Mouse (Mus musculus) neural tube, embryonic 15.5 days (tissue): ENCODE results near the gene Gpr87. TPM values are rescaled to one million over a fixed set of nuclear protein-coding genes. Genes with fewer than 3 reads are reported as not detected.

Source experiments
- ATAC-seq: fragments of 200-750 bp; cut with Nextera tagmentation; 2 replicates; pipeline ENCODE4 v1.8.0; 2017; ENCODE audit warnings: mild to moderate bottlenecking, moderate TSS enrichment, moderate library complexity; ENCODE audit not compliant: low FRiP score
- H3K27ac ChIP-seq: fragments of 300-500 bp; sonication (generic); replicated peaks from 2 replicates; pipeline ENCODE4 v1.5.1; 2015; ENCODE audit warnings: mild to moderate bottlenecking, inconsistent platforms
- H3K27me3 ChIP-seq: fragments of 300-500 bp; sonication (generic); replicated peaks from 2 replicates; pipeline ENCODE4 v1.6.1; 2015; ENCODE audit warnings: inconsistent platforms
- H3K36me3 ChIP-seq: fragments of 300-500 bp; sonication (generic); 2 replicates; pipeline ENCODE4 v1.6.1; 2015; ENCODE audit warnings: inconsistent platforms
- H3K4me1 ChIP-seq: fragments of 300-500 bp; sonication (generic); 2 replicates; pipeline ENCODE4 v1.6.1; 2015; ENCODE audit warnings: inconsistent platforms
- H3K4me2 ChIP-seq: fragments of 300-500 bp; sonication (generic); 2 replicates; pipeline ENCODE4 v1.6.1; 2015; ENCODE audit warnings: inconsistent platforms, mild to moderate bottlenecking, moderate library complexity
- H3K4me3 ChIP-seq: fragments of 300-500 bp; sonication (generic); replicated peaks from 2 replicates; pipeline ENCODE4 v1.5.1; 2015; ENCODE audit warnings: mild to moderate bottlenecking, inconsistent platforms
- H3K9ac ChIP-seq: fragments of 300-500 bp; sonication (generic); replicated peaks from 2 replicates; pipeline ENCODE4 v1.6.1; 2015; ENCODE audit warnings: mild to moderate bottlenecking, inconsistent platforms
- H3K9me3 ChIP-seq: fragments of 300-500 bp; sonication (generic); replicated peaks from 2 replicates; pipeline ENCODE4 v1.6.1; 2016; ENCODE audit warnings: inconsistent platforms
- WGBS: fragments of 180-500 bp; shearing (Covaris S2); methylation state at CpG from one replicate; pipeline ENCODE4 v1.1.7; 2015; ENCODE audit warnings: mixed read lengths; 5-methylcytosine and 5-hydroxymethylcytosine counted together
- polyA plus RNA-seq: library from polyadenylated mRNA; unstranded; fragments of >200 nt; fragmentation: Nextera tagmentation; extraction: Ambion mirVana; gene quantifications from 2 replicates; pipeline ENCODE4 v1.2.1, GENCODE M21; 2015

The Gpr87 gene
- polyA plus RNA-seq, 1 experiment from 2014 or later = 0.13 TPM

GRCm38 (mm10) chr3:59210727-59211126 is 15.8 kb upstream of the Gpr87 start, which contains the start of gene P2ry13:
Gene P2ry13 (minus strand): TSS chr3:59210882.
- ATAC-seq = no peak
- H3K27me3 ChIP-seq = no peaks in the 10 kb centered on the region
- no peak within 1 kb of the TSS for H3K27ac ChIP-seq
- 95% methylated on average over 6 of the region's 6 CpGs for WGBS
- no peaks in the 10 kb centered on the region for H3K4me1 ChIP-seq
- no peak within 1 kb of the TSS for H3K9ac ChIP-seq
- no peak within 1 kb of the TSS for H3K4me2 ChIP-seq
- H3K36me3 ChIP-seq = no peaks in the 10 kb centered on the region
- no peaks in the 10 kb centered on the region for H3K9me3 ChIP-seq
- H3K4me3 ChIP-seq = no peak within 1 kb of the TSS

- Histone ChIP-seq H3K4me1 (no peaks in the 10 kb centered on the region), H3K9ac (no peak overlapping the region), H3K4me2 (no peak overlapping the region), H3K9me3 (no peaks in the 10 kb centered on the region), H3K27me3 (no peaks in the 10 kb centered on the region), H3K36me3 (no peaks in the 10 kb centered on the region), H3K4me3 (no peak overlapping the region), H3K27ac (no peak overlapping the region)
- no peak for ATAC-seq
- 77% methylated on average over 8 of the region's 8 CpGs for WGBS
Measured at GRCm38 (mm10) chr3:59210089-59210488, 15.2 kb upstream of the Gpr87 start.

- no peak overlapping the region for H3K9ac ChIP-seq
- H3K4me2 ChIP-seq = no peak overlapping the region
- 69% methylated on average over 4 of the region's 4 CpGs for WGBS
- peak; percentile 78 for ATAC-seq
- no peak overlapping the region for H3K4me3 ChIP-seq
- no peaks in the 10 kb centered on the region for H3K36me3 ChIP-seq
- no peak overlapping the region for H3K27ac ChIP-seq
- H3K4me1 ChIP-seq = no peaks in the 10 kb centered on the region
- H3K9me3 ChIP-seq = no peaks in the 10 kb centered on the region
- no peaks in the 10 kb centered on the region for H3K27me3 ChIP-seq
Measured at GRCm38 (mm10) chr3:59208650-59209548, 14.0 kb upstream of the Gpr87 start.

GRCm38 (mm10) chr3:59205941-59206340 is 11.0 kb upstream of the Gpr87 start:
- Histone ChIP-seq H3K36me3 (no peaks in the 10 kb centered on the region), H3K27ac (no peak overlapping the region), H3K27me3 (no peaks in the 10 kb centered on the region), H3K4me3 (no peak overlapping the region), H3K4me1 (no peaks in the 10 kb centered on the region), H3K9ac (no peak overlapping the region), H3K9me3 (no peaks in the 10 kb centered on the region), H3K4me2 (no peak overlapping the region)
- 77% methylated on average over 4 of the region's 4 CpGs for WGBS
- ATAC-seq = no peak

GRCm38 (mm10) chr3:59204719-59205503 is 10.0 kb upstream of the Gpr87 start:
- 84% methylated on average over 11 of the region's 11 CpGs for WGBS
- no peak overlapping the region for H3K27ac ChIP-seq
- no peak overlapping the region for H3K9ac ChIP-seq
- H3K27me3 ChIP-seq = no peaks in the 10 kb centered on the region
- H3K4me1 ChIP-seq = no peaks in the 10 kb centered on the region
- ATAC-seq = no peak
- no peak overlapping the region for H3K4me2 ChIP-seq
- no peaks in the 10 kb centered on the region for H3K36me3 ChIP-seq
- H3K9me3 ChIP-seq = no peaks in the 10 kb centered on the region
- H3K4me3 ChIP-seq = no peak overlapping the region

GRCm38 (mm10) chr3:59203802-59204520 is 9.1 kb upstream of the Gpr87 start:
- Histone ChIP-seq H3K4me2 (no peak overlapping the region), H3K4me1 (no peaks in the 10 kb centered on the region), H3K4me3 (no peak overlapping the region), H3K9ac (no peak overlapping the region), H3K27me3 (no peaks in the 10 kb centered on the region), H3K9me3 (no peaks in the 10 kb centered on the region), H3K27ac (no peak overlapping the region), H3K36me3 (no peaks in the 10 kb centered on the region)
- no peak for ATAC-seq
- 87% methylated on average over 8 of the region's 8 CpGs for WGBS

- Histone ChIP-seq H3K27me3 (no peaks in the 10 kb centered on the region), H3K4me2 (no peak overlapping the region), H3K36me3 (no peaks in the 10 kb centered on the region), H3K9ac (no peak overlapping the region), H3K27ac (no peak overlapping the region), H3K9me3 (no peaks in the 10 kb centered on the region), H3K4me3 (no peak overlapping the region), H3K4me1 (no peaks in the 10 kb centered on the region)
- no peak for ATAC-seq
- 81% methylated on average over 4 of the region's 4 CpGs for WGBS
Measured at GRCm38 (mm10) chr3:59197329-59197948, 2.5 kb upstream of the Gpr87 start.

GRCm38 (mm10) chr3:59194099-59194498 is 805 bp downstream of the Gpr87 start:
- Histone ChIP-seq H3K27me3 (no peaks in the 10 kb centered on the region), H3K9me3 (no peaks in the 10 kb centered on the region), H3K36me3 (no peaks in the 10 kb centered on the region), H3K4me2 (no peak overlapping the region), H3K9ac (no peak overlapping the region), H3K27ac (no peak overlapping the region), H3K4me1 (no peaks in the 10 kb centered on the region), H3K4me3 (no peak overlapping the region)
- ATAC-seq = no peak
- WGBS = 97% methylated on average over 7 of the region's 7 CpGs

- WGBS = 98% methylated on average over 6 of the region's 6 CpGs
- no peak overlapping the region for H3K9ac ChIP-seq
- H3K36me3 ChIP-seq = no peaks in the 10 kb centered on the region
- no peak for ATAC-seq
- H3K27ac ChIP-seq = no peak overlapping the region
- H3K4me1 ChIP-seq = no peaks in the 10 kb centered on the region
- H3K27me3 ChIP-seq = no peaks in the 10 kb centered on the region
- H3K4me3 ChIP-seq = no peak overlapping the region
- no peak overlapping the region for H3K4me2 ChIP-seq
- no peaks in the 10 kb centered on the region for H3K9me3 ChIP-seq
Measured at GRCm38 (mm10) chr3:59191674-59192073, 3.2 kb downstream of the Gpr87 start.

- Histone ChIP-seq H3K4me1 (no peaks in the 10 kb centered on the region), H3K4me3 (no peak overlapping the region), H3K27me3 (no peaks in the 10 kb centered on the region), H3K27ac (no peak overlapping the region), H3K9ac (no peak overlapping the region), H3K4me2 (no peak overlapping the region), H3K36me3 (no peaks in the 10 kb centered on the region), H3K9me3 (no peaks in the 10 kb centered on the region)
- no peak for ATAC-seq
- WGBS = 92% methylated on average over 4 of the region's 4 CpGs
Measured at GRCm38 (mm10) chr3:59187336-59187735, 7.6 kb downstream of the Gpr87 start.

- H3K9me3 ChIP-seq = no peaks in the 10 kb centered on the region
- no peak overlapping the region for H3K27ac ChIP-seq
- no peak for ATAC-seq
- H3K27me3 ChIP-seq = no peaks in the 10 kb centered on the region
- H3K9ac ChIP-seq = no peak overlapping the region
- WGBS = 88% methylated on average over 4 of the region's 4 CpGs
- H3K4me1 ChIP-seq = no peaks in the 10 kb centered on the region
- no peaks in the 10 kb centered on the region for H3K36me3 ChIP-seq
- H3K4me2 ChIP-seq = no peak overlapping the region
- no peak overlapping the region for H3K4me3 ChIP-seq
Measured at GRCm38 (mm10) chr3:59185662-59186061, 9.2 kb downstream of the Gpr87 start.
